Mouse (Mus musculus) midbrain, embryonic 12.5 days (tissue): ENCODE measurements around the gene Il2rg. TPM values are rescaled to one million over a fixed set of nuclear protein-coding genes. Genes with fewer than 3 reads are reported as not detected.

Source experiments
- ATAC-seq: fragments of 200-750 bp; cut with Nextera tagmentation; 2 replicates; pipeline ENCODE4 v1.8.0; 2017; ENCODE audit warnings: low read depth, moderate TSS enrichment, moderate library complexity; ENCODE audit not compliant: low FRiP score
- H3K27ac ChIP-seq: fragments of 300-500 bp; sonication (generic); replicated peaks from 2 replicates; pipeline ENCODE4 v1.5.1; 2016; ENCODE audit warnings: mild to moderate bottlenecking
- H3K27me3 ChIP-seq: fragments of 300-500 bp; sonication (generic); 2 replicates; pipeline ENCODE4 v1.6.1; 2016; ENCODE audit warnings: mild to moderate bottlenecking
- H3K36me3 ChIP-seq: fragments of 300-500 bp; sonication (generic); 2 replicates; pipeline ENCODE4 v1.6.1; 2016
- H3K4me1 ChIP-seq: fragments of 300-500 bp; sonication (generic); 2 replicates; pipeline ENCODE4 v1.6.1; 2016
- H3K4me2 ChIP-seq: fragments of 300-500 bp; sonication (generic); replicated peaks from 2 replicates; pipeline ENCODE4 v1.6.1; 2016; ENCODE audit warnings: mild to moderate bottlenecking, moderate library complexity
- H3K4me3 ChIP-seq: fragments of 300-500 bp; sonication (generic); 2 replicates; pipeline ENCODE4 v1.5.1; 2016; ENCODE audit warnings: mild to moderate bottlenecking
- H3K9ac ChIP-seq: fragments of 300-500 bp; sonication (generic); replicated peaks from 2 replicates; pipeline ENCODE4 v1.6.1; 2016; ENCODE audit warnings: mild to moderate bottlenecking, moderate library complexity
- H3K9me3 ChIP-seq: fragments of 300-500 bp; sonication (generic); 2 replicates; pipeline ENCODE4 v1.6.1; 2016; ENCODE audit warnings: mild to moderate bottlenecking
- WGBS: fragments of 180-500 bp; shearing (Covaris S2); methylation state at CpG from one replicate; pipeline ENCODE4 v1.1.7; 2016; 5-methylcytosine and 5-hydroxymethylcytosine counted together
- polyA plus RNA-seq: library from polyadenylated mRNA; unstranded; fragments of >200 nt; fragmentation: Nextera tagmentation; extraction: Ambion mirVana; gene quantifications from 2 replicates; pipeline ENCODE4 v1.2.1, GENCODE M21; 2016

Gene Il2rg
- polyA plus RNA-seq, 1 experiment from 2014 or later: 4.1 TPM

DNA sequence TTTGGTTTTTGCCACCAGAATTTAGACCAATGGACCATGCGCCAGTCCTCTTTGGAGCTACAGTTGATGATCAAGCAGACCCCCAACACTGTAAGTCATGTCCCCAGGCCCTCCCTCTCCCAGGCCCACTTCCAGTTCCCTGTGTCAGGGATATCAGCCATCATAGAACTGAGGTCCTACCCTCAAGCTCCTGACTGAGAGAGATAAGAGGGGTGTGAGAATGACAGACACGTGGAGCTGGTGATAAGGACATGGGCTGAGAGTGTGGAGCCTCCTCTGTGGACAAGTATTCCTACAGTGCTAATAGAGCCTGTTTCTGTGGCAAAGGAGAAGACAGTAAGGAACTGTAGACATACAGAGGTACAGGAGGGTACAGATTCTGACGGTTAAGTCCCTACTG lies 19.5 kb upstream of the Il2rg start:
- no peak overlapping the region for H3K4me2 ChIP-seq

DNA sequence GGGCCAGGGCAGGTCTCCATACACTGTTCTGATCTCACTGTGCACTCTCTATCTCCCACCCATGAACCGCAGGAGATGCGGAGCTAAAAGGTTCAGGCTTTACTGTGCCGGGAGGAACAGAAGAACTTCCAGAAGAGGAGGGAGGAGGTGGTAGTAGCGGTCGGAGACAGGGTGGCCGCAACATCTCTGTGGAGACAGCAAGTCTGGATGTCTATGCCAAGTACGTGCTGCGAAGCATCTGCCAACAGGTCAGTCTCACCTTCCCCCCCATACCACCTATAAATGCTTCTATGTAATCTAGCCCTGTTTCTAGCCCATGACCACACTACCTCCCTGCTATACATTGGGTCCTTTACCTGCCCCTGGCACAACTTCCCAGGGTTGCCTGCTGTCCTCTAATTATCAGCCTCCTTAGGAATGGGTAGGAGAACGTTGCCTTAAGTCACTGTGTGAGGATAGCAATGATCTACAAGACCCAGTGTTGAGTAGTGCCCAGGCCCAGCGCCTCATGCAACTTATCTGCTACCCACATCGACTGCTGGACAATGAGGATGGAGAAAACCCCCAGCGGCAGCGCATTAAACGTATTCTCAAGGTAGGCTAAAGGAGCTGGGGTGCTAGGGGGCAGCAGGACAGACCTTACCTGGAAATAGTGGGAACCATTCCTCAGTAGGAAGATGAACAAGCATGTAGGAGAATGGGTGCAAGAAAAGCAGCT lies 18.1 kb upstream of the Il2rg start:
- Histone ChIP-seq H3K36me3 (peaks cover 77% of the 10 kb centered on the region), H3K4me2 (no peak overlapping the region), H3K27me3 (no peaks in the 10 kb centered on the region), H3K9me3 (no peaks in the 10 kb centered on the region), H3K4me3 (no peak overlapping the region), H3K4me1 (no peaks in the 10 kb centered on the region), H3K9ac (no peak overlapping the region), H3K27ac (no peak overlapping the region)
- ATAC-seq: 0 out of 2 replicates have a peak, but pooled peaks have one; percentile 9
- WGBS: 87% methylated on average over 14 of the region's 14 CpGs

More for the DNA sequence above, 19.5 kb upstream of the Il2rg start:
- no peak overlapping the region for H3K27ac ChIP-seq
- H3K9me3 ChIP-seq: no peaks in the 10 kb centered on the region
- ATAC-seq: no peak
- H3K4me3 ChIP-seq: no peak overlapping the region
- H3K36me3 ChIP-seq: peaks cover 90% of the 10 kb centered on the region
- no peak overlapping the region for H3K9ac ChIP-seq
- H3K4me1 ChIP-seq: no peaks in the 10 kb centered on the region
- WGBS: 96% methylated on average over 3 of the region's 3 CpGs
- H3K27me3 ChIP-seq: no peaks in the 10 kb centered on the region

DNA sequence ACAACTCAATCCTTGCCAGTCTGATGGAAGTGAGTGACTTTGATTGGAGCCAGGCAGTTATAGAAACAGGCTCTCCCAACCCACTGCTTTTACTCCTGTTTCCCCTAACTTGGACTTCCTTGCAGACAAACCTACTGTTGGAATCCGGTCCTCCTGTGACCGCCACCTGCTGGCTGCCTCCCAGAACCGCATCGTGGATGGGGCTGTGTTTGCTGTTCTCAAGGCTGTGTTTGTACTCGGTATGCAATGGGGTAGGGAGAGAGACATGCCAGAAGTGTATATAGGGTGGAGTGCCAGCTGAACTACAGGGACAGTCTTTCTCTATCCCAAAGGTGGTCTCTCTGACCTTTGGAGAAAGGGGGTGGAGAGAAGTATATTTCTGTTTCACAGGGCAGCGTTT lies 17.5 kb upstream of the Il2rg start:
- Histone ChIP-seq H3K27ac (no peak overlapping the region), H3K4me1 (no peaks in the 10 kb centered on the region), H3K36me3 (peaks cover 72% of the 10 kb centered on the region), H3K4me3 (no peak overlapping the region), H3K4me2 (no peak overlapping the region), H3K9ac (no peak overlapping the region), H3K27me3 (no peaks in the 10 kb centered on the region), H3K9me3 (no peaks in the 10 kb centered on the region)
- ATAC-seq: peak; percentile 44; the same call in 1 of the 2 replicates
- WGBS: 42% methylated on average over 6 of the region's 6 CpGs

DNA sequence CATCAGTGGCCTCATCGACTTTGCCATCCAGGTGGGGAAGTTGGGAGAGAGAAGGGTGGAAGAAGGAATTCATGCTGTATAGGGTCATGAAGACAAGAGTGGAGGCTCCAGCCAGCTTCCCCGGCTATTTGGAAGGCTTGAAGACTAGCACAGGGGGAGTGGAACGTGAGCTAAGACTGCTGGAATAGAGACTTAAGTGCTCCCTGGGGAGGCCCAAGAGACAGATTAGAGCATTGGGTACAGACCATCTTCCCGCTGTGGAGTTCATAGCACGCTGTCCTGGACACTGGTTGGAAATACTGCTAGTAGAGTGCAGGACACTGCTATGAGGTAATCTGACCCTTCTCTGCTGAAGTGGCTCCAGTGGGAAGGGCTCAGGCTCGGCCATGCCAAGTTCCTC lies 14.8 kb upstream of the Il2rg start:
- Histone ChIP-seq H3K36me3 (peaks cover 57% of the 10 kb centered on the region), H3K27me3 (no peaks in the 10 kb centered on the region), H3K9ac (no peak overlapping the region), H3K27ac (no peak overlapping the region), H3K4me3 (no peak overlapping the region), H3K9me3 (no peaks in the 10 kb centered on the region), H3K4me1 (no peaks in the 10 kb centered on the region), H3K4me2 (no peak overlapping the region)
- WGBS: 86% methylated on average over 6 of the region's 6 CpGs
- ATAC-seq: no peak

DNA sequence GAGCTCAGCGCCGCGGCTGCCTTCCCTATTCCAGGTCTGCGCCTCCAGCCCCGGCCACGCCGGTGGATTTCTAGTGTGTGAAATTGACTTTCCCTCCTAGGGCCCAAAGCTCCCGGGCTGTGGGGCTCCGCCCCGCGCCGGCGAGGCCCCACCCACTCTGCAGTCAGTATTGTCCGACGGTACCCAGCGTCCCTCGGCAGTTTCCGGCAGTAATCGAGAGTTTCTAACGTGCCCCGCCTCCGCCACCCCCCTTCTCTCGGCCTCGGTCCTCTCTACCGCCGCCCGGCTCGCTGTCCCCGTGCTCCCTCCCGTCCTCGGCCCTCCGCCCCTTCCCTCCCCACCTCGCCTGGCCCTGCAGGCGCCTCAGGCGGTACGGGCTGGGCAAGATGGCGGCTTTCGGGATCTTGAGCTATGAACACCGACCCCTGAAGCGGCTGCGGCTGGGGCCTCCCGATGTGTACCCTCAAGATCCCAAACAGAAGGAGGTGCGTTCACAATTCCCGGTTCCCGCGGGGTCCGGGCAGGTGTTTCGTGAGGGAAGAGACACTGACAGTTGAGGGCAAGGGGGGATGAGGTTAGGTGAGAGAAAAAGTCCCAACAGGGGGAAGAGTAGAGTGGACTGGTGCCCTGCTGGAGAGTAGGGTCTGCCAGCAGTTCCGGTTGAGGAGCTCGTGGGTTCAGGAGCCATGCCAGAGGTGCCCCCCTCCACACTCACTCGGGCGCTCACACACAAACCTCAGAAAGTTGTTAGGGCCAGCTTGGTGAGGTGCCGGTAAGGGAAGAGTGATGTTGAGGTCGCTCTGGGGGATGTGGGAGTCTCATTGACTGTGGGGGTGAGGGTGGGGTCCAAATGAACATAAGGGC lies 6.1 kb upstream of the Il2rg start, which contains the start of gene Med12:
Med12 (plus strand) TSS at position 156 of the 864 bp plus-strand sequence.
- Histone ChIP-seq H3K27me3 (peaks cover 5% of the 10 kb centered on the region; the same call in 1 of the 2 replicates), H3K4me1 (0 out of 2 replicates have a peak, but pooled peaks cover 7% of the 10 kb centered on the region), H3K9ac (peak within 1 kb of the TSS; percentile 63), H3K4me2 (peak within 1 kb of the TSS; percentile 52), H3K27ac (peak within 1 kb of the TSS; percentile 49), H3K36me3 (peaks cover 21% of the 10 kb centered on the region; the same call in 1 of the 2 replicates), H3K4me3 (peak within 1 kb of the TSS; percentile 54), H3K9me3 (no peaks in the 10 kb centered on the region)
- peak; percentile 98 for ATAC-seq
- WGBS: 21% methylated on average over 54 of the region's 54 CpGs

DNA sequence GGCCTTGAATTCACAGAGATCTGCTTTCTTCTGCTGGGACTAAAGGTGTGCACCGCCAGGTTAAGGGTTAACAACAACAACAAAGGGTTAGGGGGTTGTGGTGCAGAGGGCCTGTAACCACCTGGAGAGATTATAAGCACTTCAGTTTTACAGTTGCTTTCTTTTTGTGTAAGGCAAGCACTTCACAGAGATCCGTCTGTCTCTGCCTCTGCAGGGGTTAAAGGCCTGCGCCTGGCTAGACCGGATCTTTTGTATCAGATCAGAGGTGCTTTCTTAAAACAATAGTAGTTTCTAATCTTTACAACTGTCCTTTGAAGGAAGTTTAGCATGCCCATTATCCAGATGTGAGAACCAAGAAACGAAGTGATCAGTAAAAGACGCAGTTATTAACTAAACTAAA lies 5.4 kb upstream of the Il2rg start:
- Histone ChIP-seq H3K27me3 (peaks cover 5% of the 10 kb centered on the region; the same call in 1 of the 2 replicates), H3K4me2 (peak overlapping the region; percentile 52), H3K4me1 (0 out of 2 replicates have a peak, but pooled peaks cover 7% of the 10 kb centered on the region), H3K9me3 (no peaks in the 10 kb centered on the region), H3K36me3 (peaks cover 18% of the 10 kb centered on the region; the same call in 1 of the 2 replicates), H3K4me3 (peak overlapping the region; percentile 54), H3K9ac (no peak overlapping the region), H3K27ac (0 out of 2 replicates have a peak overlapping the region, but pooled peaks have one; percentile 49)
- peak; percentile 21 for ATAC-seq
- 26% methylated on average over 6 of the region's 6 CpGs for WGBS

DNA sequence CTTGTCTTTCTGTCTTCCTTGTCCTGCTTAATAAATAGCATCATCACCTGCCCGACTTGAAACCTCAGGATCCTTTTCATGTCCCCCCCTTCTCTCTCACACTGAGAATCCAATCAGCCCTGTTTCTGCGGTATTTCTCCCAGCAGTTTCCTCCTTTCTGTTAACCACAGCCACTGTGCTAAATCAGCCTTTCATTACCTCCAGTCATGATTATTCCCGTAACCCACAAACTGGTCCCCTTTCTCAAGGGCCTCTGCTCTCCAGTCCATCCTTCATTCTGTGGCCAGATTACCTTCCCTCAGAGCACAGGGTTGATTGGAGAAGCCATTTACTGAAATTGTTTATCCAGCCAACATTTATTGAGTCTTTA lies 685 bp upstream of the Il2rg start, which contains the start of gene Gm20489:
Gm20489 (minus strand) TSS at position 269 of the 370 bp plus-strand sequence.
- Histone ChIP-seq H3K27ac (no peak within 1 kb of the TSS), H3K4me2 (no peak within 1 kb of the TSS), H3K27me3 (no peaks in the 10 kb centered on the region; the same call in 1 of the 2 replicates), H3K36me3 (no peaks in the 10 kb centered on the region), H3K9me3 (no peaks in the 10 kb centered on the region), H3K4me3 (no peak within 1 kb of the TSS), H3K9ac (no peak within 1 kb of the TSS), H3K4me1 (no peaks in the 10 kb centered on the region)
- ATAC-seq: no peak
- WGBS: 65% methylated on average over 3 of the region's 3 CpGs

DNA sequence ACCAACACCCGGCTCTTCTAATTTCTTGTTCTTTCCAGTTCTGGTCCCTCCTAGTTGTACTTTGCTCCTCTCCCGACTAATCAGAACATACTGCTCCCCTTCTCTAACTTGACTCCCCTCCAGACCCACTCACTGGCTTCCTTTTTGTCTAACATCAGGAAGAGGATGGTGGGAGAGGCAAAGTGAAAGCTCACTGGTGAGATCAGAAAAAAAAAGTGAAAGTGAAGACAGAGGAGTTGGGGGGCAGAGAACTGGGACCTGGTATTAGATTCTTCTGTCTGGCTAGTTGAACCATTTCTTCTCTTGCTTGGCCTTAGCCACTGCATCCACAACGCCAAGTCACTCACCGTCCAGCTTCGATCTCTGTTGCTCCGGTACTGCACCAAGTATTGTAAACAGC lies 1.4 kb downstream of the Il2rg start:
- WGBS: 95% methylated on average over 6 of the region's 6 CpGs

DNA sequence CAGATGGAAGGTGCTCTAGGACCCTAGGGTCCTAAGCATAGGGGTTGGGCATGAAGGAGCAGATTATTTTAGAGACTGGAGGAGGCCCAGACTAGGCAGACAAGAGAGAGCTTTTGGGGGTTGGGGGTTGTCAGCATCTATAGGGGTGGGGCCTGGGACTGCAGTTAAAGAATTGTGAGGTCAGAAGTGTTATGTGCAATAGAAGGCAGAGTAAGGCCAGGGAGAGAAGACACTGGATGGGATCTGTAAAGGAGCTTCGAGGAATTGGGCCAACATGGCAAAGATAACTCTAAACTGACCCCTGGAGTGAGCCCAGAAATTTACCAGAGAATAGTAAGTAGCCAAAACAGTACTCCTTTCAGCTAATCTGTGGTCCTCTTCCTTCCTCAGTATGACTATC lies 4.2 kb downstream of the Il2rg start, which contains the start of gene Gm614:
Gm614 (minus strand) TSS at position 101 of the 400 bp plus-strand sequence.
- no peak within 1 kb of the TSS for H3K9ac ChIP-seq
- no peaks in the 10 kb centered on the region for H3K9me3 ChIP-seq
- no peak within 1 kb of the TSS for H3K4me2 ChIP-seq
- WGBS: 92% methylated on average over 1 of the region's 1 CpGs
- ATAC-seq: no peak
- peaks cover 10% of the 10 kb centered on the region for H3K4me1 ChIP-seq
- no peak within 1 kb of the TSS for H3K4me3 ChIP-seq
- H3K36me3 ChIP-seq: no peaks in the 10 kb centered on the region
- H3K27me3 ChIP-seq: peaks cover under 1% of the 10 kb centered on the region
- no peak within 1 kb of the TSS for H3K27ac ChIP-seq

More for the DNA sequence above, 1.4 kb downstream of the Il2rg start:
- no peak overlapping the region for H3K4me2 ChIP-seq
- no peak overlapping the region for H3K27ac ChIP-seq
- H3K9me3 ChIP-seq: no peaks in the 10 kb centered on the region
- no peak overlapping the region for H3K9ac ChIP-seq
- H3K4me3 ChIP-seq: no peak overlapping the region
- no peak for ATAC-seq
- H3K4me1 ChIP-seq: no peaks in the 10 kb centered on the region
- no peaks in the 10 kb centered on the region for H3K36me3 ChIP-seq
- H3K27me3 ChIP-seq: no peaks in the 10 kb centered on the region; the same call in 1 of the 2 replicates

DNA sequence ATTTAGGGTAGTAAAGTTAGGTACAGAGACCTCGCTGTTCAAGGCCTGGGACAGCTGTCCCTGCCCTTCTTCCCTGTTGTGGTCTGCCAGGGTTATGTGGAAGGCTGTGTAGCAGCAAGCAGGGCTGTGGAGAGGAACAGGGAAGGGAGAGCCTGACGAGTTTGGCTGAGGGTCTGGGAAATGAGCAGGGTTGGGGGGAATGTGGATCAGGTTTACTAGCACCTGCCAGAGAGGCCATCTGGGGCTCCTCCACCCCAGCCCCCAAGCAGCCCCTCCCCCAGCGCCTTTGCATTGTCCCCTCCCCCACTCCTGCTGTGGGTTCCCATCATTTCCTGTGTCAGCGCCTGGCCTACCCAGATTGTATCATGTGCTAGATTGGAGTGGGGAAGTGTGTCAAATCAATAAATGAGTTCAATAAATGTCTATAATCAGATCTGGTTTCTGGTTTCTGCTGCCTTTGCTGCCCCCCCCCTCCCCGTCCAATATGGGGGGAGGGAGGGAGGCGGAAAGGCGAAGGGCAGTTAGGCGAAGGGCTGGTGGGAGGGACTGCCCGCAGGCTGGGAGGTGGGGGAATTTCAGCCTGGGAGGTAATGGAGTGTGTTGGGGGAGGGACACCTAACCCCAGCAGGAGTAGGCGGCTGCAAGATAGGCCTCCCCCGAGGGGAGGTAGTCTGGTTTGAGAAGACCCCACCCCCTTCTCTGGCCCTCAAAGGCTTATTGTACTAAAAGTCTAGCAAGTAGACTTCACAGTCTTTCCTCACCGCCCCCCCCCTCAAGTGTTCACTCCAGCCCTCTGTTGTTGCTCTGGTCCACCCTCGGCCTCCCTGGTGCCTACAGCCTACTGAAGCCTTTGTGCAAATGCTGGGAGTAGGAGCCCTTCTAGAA lies 7.4 kb downstream of the Il2rg start:
- H3K4me1 ChIP-seq: peaks cover 10% of the 10 kb centered on the region
- no peak overlapping the region for H3K4me3 ChIP-seq
- peaks cover 4% of the 10 kb centered on the region; the same call in 1 of the 2 replicates for H3K27me3 ChIP-seq
- H3K27ac ChIP-seq: peak overlapping the region; percentile 70
- no peaks in the 10 kb centered on the region for H3K9me3 ChIP-seq
- H3K4me2 ChIP-seq: 0 out of 2 replicates have a peak overlapping the region, but pooled peaks have one; percentile 7
- ATAC-seq: peak; percentile 74
- WGBS: 24% methylated on average over 11 of the region's 13 CpGs
- no peak overlapping the region for H3K9ac ChIP-seq
- H3K36me3 ChIP-seq: no peaks in the 10 kb centered on the region

DNA sequence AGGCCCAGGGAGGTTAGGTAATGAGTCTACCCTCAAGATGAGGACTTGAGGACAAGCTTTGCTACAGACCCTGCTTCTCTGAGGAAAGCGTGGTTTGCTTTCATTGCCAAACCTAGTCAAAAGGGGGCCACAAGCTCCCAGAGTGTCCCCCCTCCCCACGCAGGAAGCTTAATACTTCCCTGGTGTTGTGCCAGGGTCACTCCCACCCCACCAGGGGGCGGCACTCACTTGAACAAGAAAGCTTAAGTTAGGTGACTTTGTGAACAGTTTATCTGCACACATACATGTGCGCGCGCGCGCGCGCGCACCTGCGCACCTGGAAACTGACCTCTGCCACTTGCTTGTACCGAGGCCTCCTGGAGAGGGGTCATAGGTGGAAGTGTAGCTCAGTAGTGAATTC lies 11.5 kb downstream of the Il2rg start:
- Histone ChIP-seq H3K9me3 (no peaks in the 10 kb centered on the region), H3K4me3 (no peak overlapping the region), H3K4me2 (no peak overlapping the region), H3K4me1 (peaks cover 10% of the 10 kb centered on the region), H3K27ac (no peak overlapping the region), H3K9ac (no peak overlapping the region), H3K27me3 (peaks cover 4% of the 10 kb centered on the region; the same call in 1 of the 2 replicates), H3K36me3 (no peaks in the 10 kb centered on the region)
- no peak for ATAC-seq
- WGBS: 85% methylated on average over 13 of the region's 13 CpGs
